Mouse (Mus musculus): ENCODE measurements around the gene Pds5b.
"Not testable (repeated sequence)": the region's sequence is repeated elsewhere in the genome, so short reads cannot be mapped to it uniquely, and the experiment has no call there.

The Pds5b gene

DNA sequence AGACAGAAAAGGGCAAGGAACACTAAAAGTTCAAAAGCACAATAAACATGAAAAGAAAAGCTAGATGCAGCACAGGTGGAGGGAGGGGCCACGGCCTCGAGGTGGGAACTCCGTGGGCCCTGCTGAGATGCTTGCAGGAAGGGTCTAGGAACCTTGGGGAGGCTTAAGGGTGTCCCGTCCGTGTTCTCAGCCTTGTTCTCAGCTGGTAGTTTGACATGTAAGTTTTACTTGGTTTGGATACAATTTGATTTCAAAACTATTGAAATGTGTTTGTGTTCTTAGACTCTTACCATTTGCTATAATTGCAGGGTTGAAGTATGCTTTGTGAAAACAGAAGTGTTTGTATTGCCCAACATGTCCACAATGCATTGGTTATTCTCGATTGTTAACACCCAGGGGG is 149.2 kb downstream of the Pds5b start:
- DNase-seq (ENCODE audit: low read depth, low spot score), result no peak

DNA sequence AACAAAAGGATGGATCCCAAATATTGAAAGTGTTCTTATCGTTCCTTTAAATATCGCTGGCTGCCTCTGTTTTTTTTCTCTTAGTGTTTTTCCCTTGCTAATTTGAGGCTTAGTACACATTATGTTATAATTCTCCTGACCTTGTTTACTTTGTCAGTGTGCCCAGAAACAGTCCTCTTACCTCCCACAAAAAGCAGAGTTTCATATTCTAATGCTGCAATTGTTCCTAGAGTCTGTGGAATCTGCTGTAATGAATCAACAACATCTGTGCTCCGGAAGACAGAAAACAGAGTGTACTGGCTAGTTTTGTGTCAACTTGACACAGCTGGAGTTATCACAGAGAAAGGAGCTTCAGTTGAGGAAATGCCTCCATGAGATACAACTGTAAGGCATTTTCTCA is 149.8 kb downstream of the Pds5b start:
- no peak for DNase-seq (ENCODE audit: low read depth, low spot score)

DNA sequence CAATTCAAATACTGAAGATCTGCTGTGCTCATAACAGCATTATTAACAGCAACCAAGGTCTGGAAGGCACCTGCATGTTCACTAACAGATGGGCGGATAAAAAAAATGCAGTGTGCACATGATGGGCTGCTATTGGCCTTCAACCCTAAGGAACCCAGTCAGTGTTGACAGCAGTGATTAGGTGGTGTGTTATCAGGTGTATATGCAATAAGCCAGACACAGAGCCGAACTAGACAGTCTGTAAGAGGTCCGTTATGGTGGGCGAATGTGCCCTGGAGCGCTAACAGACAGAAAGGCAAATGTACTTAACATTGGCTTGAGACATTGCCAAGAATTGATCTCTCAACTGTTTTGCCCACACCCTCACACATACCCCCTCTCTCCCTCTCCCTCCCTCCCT is 156.0 kb downstream of the Pds5b start:
- DNase-seq (ENCODE audit: low read depth, low spot score), result no peak

DNA sequence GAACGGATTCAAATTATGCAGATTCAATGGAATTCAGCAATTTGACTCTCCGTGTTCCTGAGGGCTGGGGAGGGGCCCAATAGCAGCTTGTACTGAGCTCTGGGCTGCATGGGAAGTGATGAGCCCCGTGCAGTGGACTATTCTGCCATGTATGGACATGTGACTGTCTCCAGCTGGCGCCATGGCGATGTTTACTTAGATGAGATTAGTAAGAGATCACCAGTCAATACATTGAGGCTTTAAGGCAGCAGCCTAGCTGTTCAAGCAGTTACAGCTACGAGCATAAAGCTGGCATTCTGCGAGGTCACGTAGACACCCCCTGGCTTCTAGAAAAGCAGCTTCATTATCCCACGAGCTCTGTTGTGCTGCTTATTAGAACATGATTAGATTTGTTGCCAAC is 157.2 kb downstream of the Pds5b start:
- no peak for DNase-seq (ENCODE audit: low read depth, low spot score)

DNA sequence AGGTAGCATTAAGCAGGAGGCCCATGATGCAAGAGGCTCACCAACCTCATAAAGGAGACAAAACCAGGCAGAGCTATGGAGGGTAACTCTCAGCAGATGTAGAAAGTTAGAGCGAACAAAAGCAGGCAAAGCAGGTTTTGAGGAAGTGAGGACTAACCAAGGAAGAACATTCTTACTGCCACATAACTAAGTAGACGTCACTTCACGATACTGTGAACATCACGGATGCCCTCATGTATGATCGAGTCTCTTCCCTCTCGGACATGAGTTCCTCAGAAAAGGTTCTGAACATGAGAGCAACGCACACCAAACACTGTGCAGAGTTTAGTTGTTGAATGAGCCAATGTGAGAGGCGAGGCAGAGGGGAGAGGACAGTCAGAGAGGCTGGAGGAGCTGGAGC is 163.2 kb downstream of the Pds5b start:
- no peak for DNase-seq (ENCODE audit: low read depth, low spot score)

DNA sequence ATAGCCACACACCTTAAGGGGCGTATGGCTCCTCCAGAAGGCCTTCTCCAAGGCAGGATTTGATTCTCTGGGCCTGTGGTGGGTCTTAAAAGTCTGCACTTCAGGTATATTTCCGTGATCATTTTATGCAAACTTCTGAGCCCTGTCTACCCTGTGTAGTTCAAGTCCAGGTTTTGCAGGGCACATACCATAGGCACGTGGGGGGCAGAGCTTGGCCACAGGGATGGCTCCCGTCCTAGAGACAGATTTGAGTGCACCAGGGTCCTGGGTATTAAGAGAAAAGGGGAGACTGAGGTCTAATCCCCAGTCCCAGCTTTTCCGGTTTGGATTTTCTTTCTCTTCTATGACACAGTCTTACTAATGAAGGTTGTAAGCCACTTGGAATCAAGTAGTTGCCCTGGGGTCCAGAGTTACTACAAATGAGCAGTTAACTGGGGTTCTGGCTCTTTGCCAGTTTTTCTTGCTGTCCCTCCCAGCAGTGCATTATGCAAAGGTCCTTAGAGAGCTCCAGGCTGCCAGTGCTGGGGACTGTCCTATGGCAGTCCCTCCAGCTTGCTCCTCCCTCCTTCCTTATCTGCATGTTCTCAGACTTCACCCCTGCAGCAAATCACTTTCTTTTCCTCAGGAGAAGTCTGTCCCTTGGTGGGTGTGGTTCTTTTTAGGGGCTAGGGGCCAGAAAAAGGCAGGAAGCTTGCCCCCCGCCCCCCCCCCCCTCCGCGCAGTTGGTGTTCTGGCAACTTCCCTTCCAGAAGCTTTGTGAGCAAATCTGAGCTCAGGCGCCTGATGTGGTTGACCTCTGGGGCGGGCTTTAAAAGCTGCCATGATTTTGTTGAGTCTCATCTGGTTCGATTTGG is 166.4 kb downstream of the Pds5b start:
- no peak for DNase-seq (ENCODE audit: low read depth, low spot score)

DNA sequence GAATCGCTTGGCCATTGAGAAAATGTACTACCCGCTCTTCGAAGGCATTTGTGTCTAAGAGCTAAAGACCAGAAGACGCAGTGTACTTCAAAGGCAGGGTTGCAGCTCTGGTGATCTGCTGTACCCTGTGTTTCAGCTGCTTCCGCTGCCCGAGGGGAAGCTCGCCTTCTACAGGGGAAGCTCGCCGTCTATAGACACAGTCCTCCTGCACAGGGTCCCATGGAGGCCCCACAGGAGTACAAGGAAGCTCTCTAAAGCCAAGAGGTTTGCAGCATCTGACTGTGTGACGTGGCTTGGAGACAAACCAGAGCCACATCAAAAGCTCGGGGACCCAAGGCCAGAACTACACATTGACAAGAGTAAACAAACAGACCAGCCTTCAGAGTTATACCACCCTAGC is 167.1 kb downstream of the Pds5b start:
- no peak for DNase-seq (ENCODE audit: low read depth, low spot score)

DNA sequence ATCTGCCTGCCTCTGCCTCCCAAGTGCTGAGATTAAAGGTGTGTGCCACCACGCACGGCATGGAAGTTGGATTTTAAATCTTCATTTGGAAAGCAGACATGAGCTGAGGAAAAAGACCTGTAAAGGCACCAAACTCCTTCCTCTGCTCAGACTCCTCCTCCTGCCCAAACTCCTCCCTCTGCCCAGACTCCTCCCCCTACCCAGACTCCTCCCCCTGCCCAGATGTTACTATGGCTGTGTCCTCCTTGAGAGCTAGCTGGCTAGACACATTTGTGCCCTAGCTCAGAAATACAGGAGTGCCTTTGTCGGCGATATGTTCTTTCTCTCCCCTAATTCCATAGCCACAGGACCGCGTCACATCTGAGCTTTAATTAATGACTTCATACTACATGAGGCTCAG is 172.4 kb downstream of the Pds5b start:
- DNase-seq (ENCODE audit: low read depth, low spot score), result no peak

DNA sequence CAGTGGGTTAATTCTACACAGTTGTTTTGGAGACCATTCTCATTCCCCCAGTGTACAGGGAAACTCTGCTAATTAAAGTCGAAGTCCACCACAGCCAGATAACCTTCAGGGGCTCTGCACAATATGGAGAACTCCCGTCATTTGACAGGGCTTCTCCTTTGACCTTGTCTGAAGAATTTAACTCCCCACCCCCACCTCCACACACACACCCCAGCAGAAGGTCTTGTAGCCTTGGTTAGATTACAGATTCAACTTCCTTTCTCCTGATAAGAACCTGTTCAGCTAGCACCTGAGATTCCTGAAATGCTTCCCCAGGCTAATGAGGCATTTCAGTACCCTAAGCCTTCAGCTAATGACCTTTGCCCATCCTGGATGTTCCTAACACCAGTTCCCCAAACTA is 177.3 kb downstream of the Pds5b start:
- no peak for DNase-seq (ENCODE audit: low read depth, low spot score)

DNA sequence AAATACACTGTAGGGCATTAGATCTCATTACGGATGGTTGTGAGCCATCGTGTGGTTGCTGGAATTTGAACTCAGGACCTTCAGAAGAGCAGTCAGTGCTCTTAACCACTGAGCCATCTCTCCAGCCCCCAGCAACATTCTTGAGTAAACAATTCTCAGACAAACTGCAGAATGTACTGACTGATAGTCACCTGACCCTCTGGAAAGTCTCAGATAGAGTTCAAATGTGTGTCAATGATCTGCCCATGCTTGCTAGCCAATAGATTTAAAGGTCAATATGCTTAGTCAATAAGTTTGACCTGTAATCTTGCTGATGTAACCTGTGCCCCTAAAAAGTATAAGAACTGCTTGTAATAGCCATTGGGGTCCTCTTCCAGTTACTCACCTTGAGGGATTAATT is 178.6 kb downstream of the Pds5b start:
- DNase-seq (ENCODE audit: low read depth, low spot score), result not testable (repeated sequence)

DNA sequence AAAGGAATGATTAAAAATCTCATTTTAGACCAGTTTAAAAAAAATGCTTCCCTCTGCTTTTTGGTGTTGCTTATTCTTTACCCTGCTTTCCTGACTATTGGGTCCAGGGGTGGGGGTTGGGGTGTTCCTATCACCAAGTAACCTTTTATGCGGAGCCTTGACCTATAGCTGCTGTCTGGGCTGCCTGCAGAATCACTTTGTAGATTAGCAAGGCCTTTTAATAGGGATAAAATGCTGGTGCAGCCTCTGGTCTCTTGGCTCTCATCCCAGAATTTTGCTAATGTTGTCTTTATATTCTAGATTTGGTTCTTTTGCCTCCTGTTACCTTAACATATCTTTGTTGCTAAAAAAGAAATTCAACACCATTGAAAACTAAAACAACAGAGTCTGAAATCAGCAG is 181.0 kb downstream of the Pds5b start:
- DNase-seq (ENCODE audit: low read depth, low spot score), result peak; percentile 61

DNA sequence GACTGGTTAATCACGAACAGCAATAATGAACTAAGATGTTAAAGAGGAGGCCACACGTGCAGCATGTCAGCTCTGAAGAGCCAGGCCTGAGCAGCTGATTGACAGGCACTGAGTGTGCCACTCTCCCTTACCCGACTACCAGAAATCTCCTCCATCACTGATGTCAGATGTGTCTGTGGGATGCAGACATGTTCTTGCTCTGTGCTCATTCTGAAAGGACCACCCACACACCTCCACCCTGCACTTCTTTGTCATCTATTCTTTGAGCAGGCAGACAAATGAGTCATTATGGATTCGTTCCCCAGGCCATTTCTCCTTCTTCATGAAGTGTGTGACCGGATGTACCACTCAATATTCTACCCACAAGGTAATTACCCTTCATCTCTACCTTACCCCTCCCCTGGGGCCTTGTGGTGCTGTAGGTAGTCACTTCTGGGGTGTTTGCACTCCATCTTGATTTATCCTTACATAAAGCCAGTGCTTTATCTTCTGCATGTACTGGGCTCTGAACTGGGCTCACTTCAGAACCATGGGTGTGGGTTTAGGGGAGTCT is 186.2 kb downstream of the Pds5b start:
- DNase-seq (ENCODE audit: low read depth, low spot score), result peak; percentile 82
